Mouse (Mus musculus) C2C12 (cell line): ENCODE measurements at regions not wholly inside any gene's neighbourhood (a gene's known extent, or its start where the extent isn't known, plus 50 kb on each side); places are given as distances from the start of the nearest gene placed in this dataset.

Source experiments
- CTCF ChIP-seq: IDR thresholded peaks from one replicate; pipeline ENCODE4 v1.5.1; 2011; ENCODE audit not compliant: control insufficient read depth, insufficient read depth, insufficient read length
- MAX ChIP-seq: IDR thresholded peaks from one replicate; pipeline ENCODE4 v1.6.1; 2011; ENCODE audit warnings: mild to moderate bottlenecking, control low read depth
- MYOG ChIP-seq: IDR thresholded peaks from one replicate; pipeline ENCODE4 v1.6.1; 2011; ENCODE audit not compliant: control insufficient read depth, insufficient read length; ENCODE audit errors: extremely low read depth

- TF ChIP-seq CTCF (no peak), MAX (no peak), MYOG (no peak)
Observed at GRCm38 (mm10) chr14:114566411-114567030, 525.5 kb upstream of the Gpc5 start.
